Mouse (Mus musculus): ENCODE results near the gene Vwa2. TPM values are rescaled to one million over a fixed set of nuclear protein-coding genes. Genes with fewer than 3 reads are reported as not detected.

Vwa2 gene
- polyA plus RNA-seq (2014; fragmentation: Nextera tagmentation; extraction: Ambion mirVana), result 0.28 and 0.66 TPM in 2 replicates

- peaks cover 52% of the 10 kb centered on the region for H3K27me3 ChIP-seq (ENCODE audit: control insufficient read depth, insufficient read depth, low read length)
These were observed at the start of gene Vwa2 for GRCm38 (mm10) chr19:56873816-56874600. Gene Vwa2 (plus strand): TSS chr19:56874249.

GRCm38 (mm10) chr19:56826047-56826631, 47.9 kb upstream of the Vwa2 start, which contains the start of gene Tdrd1:
Gene Tdrd1 (plus strand): TSS chr19:56826209.
- 0 out of 2 replicates have a peak within 1 kb of the TSS, but pooled peaks have one; percentile 7 for H3K4me3 ChIP-seq (replicated peaks; ENCODE audit: low read depth, low read length)
- peaks cover 6% of the 10 kb centered on the region for H3K4me1 ChIP-seq (ENCODE audit: control insufficient read depth, insufficient read depth, low read length)
- no peaks in the 10 kb centered on the region for H3K9me3 ChIP-seq (ENCODE audit: control insufficient read depth, low read length)
- no peak for ATAC-seq (ENCODE audit: low FRiP score, low TSS enrichment)
- no peaks in the 10 kb centered on the region for H3K36me3 ChIP-seq (ENCODE audit: control insufficient read depth, insufficient read depth, low read length)
- no peak within 1 kb of the TSS for H3K9ac ChIP-seq (replicated peaks; ENCODE audit: low read length)
- H3K27me3 ChIP-seq (ENCODE audit: control insufficient read depth, insufficient read depth, low read length), result no peaks in the 10 kb centered on the region
- no peak for DNase-seq
- 68% methylated on average over 43 of the region's 44 CpGs for WGBS
- peak within 1 kb of the TSS; percentile 29 for H3K4me2 ChIP-seq (ENCODE audit: low read length)
- no peak within 1 kb of the TSS for H3K27ac ChIP-seq (replicated peaks; ENCODE audit: low read depth, low read length)

More at GRCm38 (mm10) chr19:56873816-56874600, at the start of gene Vwa2:
- H3K9me3 ChIP-seq (ENCODE audit: control insufficient read depth, low read length), result no peaks in the 10 kb centered on the region
- peak within 1 kb of the TSS; percentile 46; the same call in 1 of the 2 replicates for H3K9ac ChIP-seq (replicated peaks; ENCODE audit: low read length)
- peak within 1 kb of the TSS; percentile 47 for H3K4me3 ChIP-seq (replicated peaks; ENCODE audit: low read depth, low read length)
- no peaks in the 10 kb centered on the region for H3K36me3 ChIP-seq (ENCODE audit: control insufficient read depth, insufficient read depth, low read length)
- peaks cover 10% of the 10 kb centered on the region; the same call in 1 of the 2 replicates for H3K4me1 ChIP-seq (ENCODE audit: control insufficient read depth, insufficient read depth, low read length)
- H3K27ac ChIP-seq (replicated peaks; ENCODE audit: low read depth, low read length), result no peak within 1 kb of the TSS
- peak within 1 kb of the TSS; percentile 99 for H3K4me2 ChIP-seq (ENCODE audit: low read length)
- 3% methylated on average over 66 of the region's 71 CpGs for WGBS
- ATAC-seq (ENCODE audit: low FRiP score, low TSS enrichment) (no peak), DNase-seq (peak; percentile 62)

GRCm38 (mm10) chr19:56828305-56828704, 45.7 kb upstream of the Vwa2 start:
- no peak for DNase-seq
- Histone ChIP-seq H3K27ac (replicated peaks; ENCODE audit: low read depth, low read length) (no peak overlapping the region), H3K9ac (replicated peaks; ENCODE audit: low read length) (no peak overlapping the region), H3K27me3 (ENCODE audit: control insufficient read depth, insufficient read depth, low read length) (no peaks in the 10 kb centered on the region), H3K9me3 (ENCODE audit: control insufficient read depth, low read length) (no peaks in the 10 kb centered on the region), H3K4me1 (ENCODE audit: control insufficient read depth, insufficient read depth, low read length) (no peaks in the 10 kb centered on the region), H3K36me3 (ENCODE audit: control insufficient read depth, insufficient read depth, low read length) (no peaks in the 10 kb centered on the region), H3K4me2 (ENCODE audit: low read length) (no peak overlapping the region), H3K4me3 (replicated peaks; ENCODE audit: low read depth, low read length) (no peak overlapping the region)
- ATAC-seq (ENCODE audit: low FRiP score, low TSS enrichment), result no peak
- 88% methylated on average over 11 of the region's 11 CpGs for WGBS

GRCm38 (mm10) chr19:56829267-56829666, 44.8 kb upstream of the Vwa2 start:
- Histone ChIP-seq H3K27me3 (ENCODE audit: control insufficient read depth, insufficient read depth, low read length) (no peaks in the 10 kb centered on the region), H3K27ac (replicated peaks; ENCODE audit: low read depth, low read length) (no peak overlapping the region), H3K4me3 (replicated peaks; ENCODE audit: low read depth, low read length) (no peak overlapping the region), H3K9me3 (ENCODE audit: control insufficient read depth, low read length) (no peaks in the 10 kb centered on the region), H3K9ac (replicated peaks; ENCODE audit: low read length) (no peak overlapping the region), H3K4me2 (ENCODE audit: low read length) (no peak overlapping the region), H3K36me3 (ENCODE audit: control insufficient read depth, insufficient read depth, low read length) (no peaks in the 10 kb centered on the region), H3K4me1 (ENCODE audit: control insufficient read depth, insufficient read depth, low read length) (no peaks in the 10 kb centered on the region)
- WGBS, result 89% methylated on average over 9 of the region's 9 CpGs
- DNase-seq (no peak), ATAC-seq (ENCODE audit: low FRiP score, low TSS enrichment) (no peak)

- no peak for DNase-seq
- no peak for ATAC-seq (ENCODE audit: low FRiP score, low TSS enrichment)
- no peak overlapping the region for H3K4me2 ChIP-seq (ENCODE audit: low read length)
- H3K27me3 ChIP-seq (ENCODE audit: control insufficient read depth, insufficient read depth, low read length), result no peaks in the 10 kb centered on the region
- H3K4me3 ChIP-seq (replicated peaks; ENCODE audit: low read depth, low read length), result no peak overlapping the region
- no peak overlapping the region for H3K27ac ChIP-seq (replicated peaks; ENCODE audit: low read depth, low read length)
- no peak overlapping the region for H3K9ac ChIP-seq (replicated peaks; ENCODE audit: low read length)
- H3K9me3 ChIP-seq (ENCODE audit: control insufficient read depth, low read length), result no peaks in the 10 kb centered on the region
- WGBS, result 87% methylated on average over 4 of the region's 4 CpGs
- no peaks in the 10 kb centered on the region for H3K36me3 ChIP-seq (ENCODE audit: control insufficient read depth, insufficient read depth, low read length)
- no peaks in the 10 kb centered on the region for H3K4me1 ChIP-seq (ENCODE audit: control insufficient read depth, insufficient read depth, low read length)
These were observed 43.9 kb upstream of the Vwa2 start for GRCm38 (mm10) chr19:56830163-56830562.

- DNase-seq, result peak; percentile 82
- ATAC-seq (ENCODE audit: low FRiP score, low TSS enrichment), result no peak
- Histone ChIP-seq H3K36me3 (ENCODE audit: control insufficient read depth, insufficient read depth, low read length) (no peaks in the 10 kb centered on the region), H3K4me2 (ENCODE audit: low read length) (no peak overlapping the region), H3K4me3 (replicated peaks; ENCODE audit: low read depth, low read length) (no peak overlapping the region), H3K27me3 (ENCODE audit: control insufficient read depth, insufficient read depth, low read length) (no peaks in the 10 kb centered on the region), H3K9ac (replicated peaks; ENCODE audit: low read length) (no peak overlapping the region), H3K4me1 (ENCODE audit: control insufficient read depth, insufficient read depth, low read length) (no peaks in the 10 kb centered on the region), H3K9me3 (ENCODE audit: control insufficient read depth, low read length) (no peaks in the 10 kb centered on the region), H3K27ac (replicated peaks; ENCODE audit: low read depth, low read length) (no peak overlapping the region)
- WGBS, result 29% methylated on average over 9 of the region's 9 CpGs
These were observed 38.7 kb upstream of the Vwa2 start for GRCm38 (mm10) chr19:56835340-56835739.

- H3K9ac ChIP-seq (replicated peaks; ENCODE audit: low read length), result no peak overlapping the region
- ATAC-seq (ENCODE audit: low FRiP score, low TSS enrichment) (no peak), DNase-seq (no peak)
- no peak overlapping the region for H3K27ac ChIP-seq (replicated peaks; ENCODE audit: low read depth, low read length)
- H3K27me3 ChIP-seq (ENCODE audit: control insufficient read depth, insufficient read depth, low read length), result no peaks in the 10 kb centered on the region
- no peaks in the 10 kb centered on the region for H3K36me3 ChIP-seq (ENCODE audit: control insufficient read depth, insufficient read depth, low read length)
- no peak overlapping the region for H3K4me3 ChIP-seq (replicated peaks; ENCODE audit: low read depth, low read length)
- no peaks in the 10 kb centered on the region for H3K4me1 ChIP-seq (ENCODE audit: control insufficient read depth, insufficient read depth, low read length)
- no peak overlapping the region for H3K4me2 ChIP-seq (ENCODE audit: low read length)
- H3K9me3 ChIP-seq (ENCODE audit: control insufficient read depth, low read length), result no peaks in the 10 kb centered on the region
- WGBS, result 72% methylated on average over 17 of the region's 17 CpGs
These were observed 34.9 kb upstream of the Vwa2 start for GRCm38 (mm10) chr19:56838942-56839706.

- no peak for ATAC-seq (ENCODE audit: low FRiP score, low TSS enrichment)
- 82% methylated on average over 12 of the region's 12 CpGs for WGBS
- Histone ChIP-seq H3K4me1 (ENCODE audit: control insufficient read depth, insufficient read depth, low read length) (no peaks in the 10 kb centered on the region), H3K27ac (replicated peaks; ENCODE audit: low read depth, low read length) (no peak overlapping the region), H3K9me3 (ENCODE audit: control insufficient read depth, low read length) (no peaks in the 10 kb centered on the region), H3K4me3 (replicated peaks; ENCODE audit: low read depth, low read length) (no peak overlapping the region), H3K9ac (replicated peaks; ENCODE audit: low read length) (no peak overlapping the region), H3K27me3 (ENCODE audit: control insufficient read depth, insufficient read depth, low read length) (no peaks in the 10 kb centered on the region), H3K36me3 (ENCODE audit: control insufficient read depth, insufficient read depth, low read length) (no peaks in the 10 kb centered on the region), H3K4me2 (ENCODE audit: low read length) (no peak overlapping the region)
- no peak for DNase-seq
These were observed 31.1 kb upstream of the Vwa2 start for GRCm38 (mm10) chr19:56842974-56843373.
